In genomic region chr16:13199204-13199603, GRCm38 (mm10) we compare ENCODE assay signal across 27 mouse cellular contexts. TPM values are rescaled to one million over a fixed set of nuclear protein-coding genes. Genes with fewer than 3 reads are reported as not detected.
DNase-seq lines count a peak whose midpoint lies in the region; ATAC-seq and TF ChIP-seq lines count a peak whose summit lies in the region.
"Had no signal": no experiment of that assay in that cellular context is flagged by ENCODE, and none has a peak within 500 bp of the region (broad histone marks: within the 10 kb centered on the region; RNA-seq: fewer than 3 reads in every experiment).

No protein-coding gene starts in this region.

- ATAC-seq in kidney, embryonic 16.5 days (ENCODE audit: low FRiP score, low TSS enrichment) = peak; percentile 36; the same call in 1 of the 2 replicates
- ATAC-seq: forebrain, embryonic 14.5 days; hindbrain, embryonic 16.5 days; lung, postnatal 0 days; midbrain, embryonic 13.5 days had no signal

- no peak overlapping the region for H3K4me3 ChIP-seq in kidney, embryonic 16.5 days (ENCODE audit: low read length)
- H3K4me3 ChIP-seq in left cerebral cortex, adult 2 months = no peak overlapping the region
- H3K4me3 ChIP-seq: gastrocnemius, adult 2 months; heart, adult 2 months; heart, embryonic 13.5 days; limb, embryonic 10.5 days; limb, embryonic 15.5 days; liver, embryonic 13.5 days; megakaryocyte, embryonic 14.5 days; midbrain, embryonic 13.5 days; neural tube, embryonic 13.5 days had no signal

- no peak for TF ChIP-seq CTCF in left cerebral cortex, adult 2 months (IDR thresholded peaks at IDR 0.05)

- H3K9me3 ChIP-seq in kidney, embryonic 16.5 days (ENCODE audit: low read length) = no peaks in the 10 kb centered on the region
- H3K9me3 ChIP-seq: heart, embryonic 13.5 days; limb, embryonic 10.5 days; limb, embryonic 15.5 days; liver, embryonic 13.5 days; megakaryocyte, embryonic 14.5 days; midbrain, embryonic 13.5 days; neural tube, embryonic 13.5 days had no signal

- H3K27ac ChIP-seq in kidney, embryonic 16.5 days (ENCODE audit: low read length) = no peak overlapping the region
- peak overlapping the region; percentile 32; the same call in 1 of the 2 replicates for H3K27ac ChIP-seq in left cerebral cortex, adult 2 months
- H3K27ac ChIP-seq: gastrocnemius, adult 2 months; heart, adult 2 months; heart, embryonic 13.5 days; limb, embryonic 10.5 days; limb, embryonic 15.5 days; liver, embryonic 13.5 days; midbrain, embryonic 13.5 days; neural tube, embryonic 13.5 days had no signal

- H3K9ac ChIP-seq in kidney, embryonic 16.5 days (replicated peaks; ENCODE audit: low read length) = no peak overlapping the region
- H3K9ac ChIP-seq: heart, embryonic 13.5 days; limb, embryonic 15.5 days; liver, embryonic 13.5 days; midbrain, embryonic 13.5 days; neural tube, embryonic 13.5 days had no signal

- H3K4me2 ChIP-seq in kidney, embryonic 16.5 days (replicated peaks; ENCODE audit: low read depth, low read length) = no peak overlapping the region
- H3K4me2 ChIP-seq: heart, embryonic 13.5 days; limb, embryonic 15.5 days; liver, embryonic 13.5 days; midbrain, embryonic 13.5 days; neural tube, embryonic 13.5 days had no signal

- H3K27me3 ChIP-seq in kidney, embryonic 16.5 days (ENCODE audit: insufficient read depth, low read length) = no peaks in the 10 kb centered on the region
- H3K27me3 ChIP-seq: CH12.LX; heart, embryonic 13.5 days; limb, embryonic 15.5 days; liver, embryonic 13.5 days; midbrain, embryonic 13.5 days; neural tube, embryonic 13.5 days had no signal

- peaks cover 11% of the 10 kb centered on the region for H3K4me1 ChIP-seq in kidney, embryonic 16.5 days (ENCODE audit: insufficient read depth, low read length)
- H3K4me1 ChIP-seq: limb, embryonic 15.5 days had no signal

- intact Hi-C loops in left cerebral cortex, adult 2 months (cut with DNase I) = no loop called here
- intact Hi-C loops in left cerebral cortex, postnatal 25 days (cut with DNase I) = no loop called here

- DNase-seq in embryo, embryonic 10.5 days (ENCODE audit: low spot score) = peak; percentile 23
- no peak for DNase-seq in embryo, embryonic 10 days (ENCODE audit: low spot score)
- no peak for DNase-seq in kidney, adult 8-10 months
- no peak for DNase-seq in left cerebral cortex, adult 2 months (ENCODE audit: extremely low spot score in 1 of 2, low spot score in 2 of 2)
- no peak for DNase-seq in left cerebral cortex, postnatal 25 days (ENCODE audit: low spot score in 2 of 2)
- DNase-seq in frontal cortex, postnatal 36 days (ENCODE audit: low spot score in 2 of 2) = no peak
- DNase-seq: adrenal gland, adult 8-10 months; cerebellum, adult 2 months; cerebellum, postnatal 25 days; gastrocnemius, adult 2 months; gastrocnemius, postnatal 36 days; heart, adult 2 months; heart, postnatal 10 days; liver, embryonic 13.5 days; lung, adult 18-20 months; lung, postnatal 4 days had no signal

- H3K36me3 ChIP-seq in kidney, embryonic 16.5 days (ENCODE audit: insufficient read depth, low read length) = no peaks in the 10 kb centered on the region
- H3K36me3 ChIP-seq: heart, embryonic 13.5 days; limb, embryonic 10.5 days; limb, embryonic 15.5 days; liver, embryonic 13.5 days; midbrain, embryonic 13.5 days; neural tube, embryonic 13.5 days had no signal

- 18% methylated on average over 2 of the region's 2 CpGs for WGBS in kidney, embryonic 16.5 days

RNA-seq across cellular contexts. Expression of gene Mrtfb, which starts 57.1 kb away (rescaled TPM):
- polyA plus RNA-seq in kidney, embryonic 16.5 days (2015; fragmentation: Nextera tagmentation; extraction: Ambion mirVana) = 18.8 and 23.1 TPM in 2 replicates
- 100 to 1,000 TPM; 188 to 193 TPM for total RNA-seq in left cerebral cortex, adult 2 months (2021)
- total RNA-seq in left cerebral cortex, postnatal 25 days (2021) = 100 to 1,000 TPM; 182 to 185 TPM
